Mouse (Mus musculus): ENCODE measurements at regions not wholly inside any gene's neighbourhood (a gene's known extent, or its start where the extent isn't known, plus 50 kb on each side); places are given as distances from the start of the nearest gene placed in this dataset.

GRCm38 (mm10) chr11:56750032-56750431, 261.2 kb upstream of the Gria1 start:
- no peak for TF ChIP-seq EP300 (IDR thresholded peaks at IDR 0.05; ENCODE audit: low read depth)
- TF ChIP-seq CTCF (IDR thresholded peaks at IDR 0.05; ENCODE audit: low read depth), result no peak
- Histone ChIP-seq H3K9me3 (ENCODE audit: low read length) (no peaks in the 10 kb centered on the region), H3K27ac (ENCODE audit: low read depth) (no peak overlapping the region), H3K9ac (replicated peaks) (no peak overlapping the region), H3K27me3 (ENCODE audit: insufficient read depth, low read length) (no peaks in the 10 kb centered on the region), H3K4me3 (ENCODE audit: low read depth, low read length) (no peak overlapping the region), H3K4me2 (ENCODE audit: low read depth, low read length) (no peak overlapping the region), H3K4me1 (ENCODE audit: insufficient read depth) (no peaks in the 10 kb centered on the region), H3K36me3 (replicated peaks; ENCODE audit: insufficient read depth, low read length) (no peaks in the 10 kb centered on the region)
- ATAC-seq (no peak), DNase-seq (no peak)
- 32% methylated on average over 5 of the region's 5 CpGs for WGBS (ENCODE audit: insufficient replicate concordance)

- ATAC-seq (no peak), DNase-seq (no peak)
- Histone ChIP-seq H3K9me3 (ENCODE audit: low read length) (no peaks in the 10 kb centered on the region), H3K4me3 (ENCODE audit: low read depth, low read length) (no peak overlapping the region), H3K9ac (replicated peaks) (no peak overlapping the region), H3K4me2 (ENCODE audit: low read depth, low read length) (no peak overlapping the region), H3K36me3 (replicated peaks; ENCODE audit: insufficient read depth, low read length) (no peaks in the 10 kb centered on the region), H3K27ac (ENCODE audit: low read depth) (no peak overlapping the region), H3K27me3 (ENCODE audit: insufficient read depth, low read length) (no peaks in the 10 kb centered on the region), H3K4me1 (ENCODE audit: insufficient read depth) (no peaks in the 10 kb centered on the region)
- WGBS (ENCODE audit: insufficient replicate concordance), result 52% methylated on average over 8 of the region's 8 CpGs
- TF ChIP-seq CTCF (IDR thresholded peaks at IDR 0.05; ENCODE audit: low read depth), result no peak
- no peak for TF ChIP-seq EP300 (IDR thresholded peaks at IDR 0.05; ENCODE audit: low read depth)
Measured at GRCm38 (mm10) chr11:56750639-56751038, 260.5 kb upstream of the Gria1 start.

DNA sequence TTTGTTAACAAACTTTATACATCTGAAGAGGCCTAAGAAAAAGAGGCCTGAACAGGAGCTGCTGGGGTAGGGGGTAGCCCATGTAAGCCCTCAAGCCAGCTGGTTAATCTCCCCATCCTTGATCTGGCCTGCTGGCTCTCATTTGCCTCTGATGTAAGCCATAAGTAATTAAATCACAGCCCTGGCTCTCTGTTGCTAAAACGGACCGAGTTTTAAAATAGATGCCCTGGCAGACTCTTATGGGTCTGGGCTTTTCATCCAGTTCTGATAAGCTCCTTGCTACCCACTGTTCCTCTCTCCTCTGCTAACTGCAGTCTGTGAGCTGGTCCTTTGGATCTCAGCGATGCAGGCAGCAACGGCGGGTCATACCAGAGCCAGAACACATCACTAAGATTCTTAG, 259.3 kb upstream of the Gria1 start:
- Histone ChIP-seq H3K36me3 (replicated peaks; ENCODE audit: insufficient read depth, low read length) (no peaks in the 10 kb centered on the region), H3K27ac (ENCODE audit: low read depth) (no peak overlapping the region), H3K4me3 (ENCODE audit: low read depth, low read length) (no peak overlapping the region), H3K4me1 (ENCODE audit: insufficient read depth) (no peaks in the 10 kb centered on the region), H3K9me3 (ENCODE audit: low read length) (no peaks in the 10 kb centered on the region), H3K9ac (replicated peaks) (no peak overlapping the region), H3K27me3 (ENCODE audit: insufficient read depth, low read length) (no peaks in the 10 kb centered on the region), H3K4me2 (ENCODE audit: low read depth, low read length) (no peak overlapping the region)
- WGBS (ENCODE audit: insufficient replicate concordance), result 57% methylated on average over 5 of the region's 5 CpGs
- TF ChIP-seq EP300 (IDR thresholded peaks at IDR 0.05; ENCODE audit: low read depth) (no peak), CTCF (IDR thresholded peaks at IDR 0.05; ENCODE audit: low read depth) (no peak)
- DNase-seq, result no peak
- ATAC-seq, result no peak

GRCm38 (mm10) chr11:56753699-56754098, 257.5 kb upstream of the Gria1 start:
- Histone ChIP-seq H3K4me2 (ENCODE audit: low read depth, low read length) (no peak overlapping the region), H3K9me3 (ENCODE audit: low read length) (no peaks in the 10 kb centered on the region), H3K27me3 (ENCODE audit: insufficient read depth, low read length) (no peaks in the 10 kb centered on the region), H3K9ac (replicated peaks) (no peak overlapping the region), H3K27ac (ENCODE audit: low read depth) (no peak overlapping the region), H3K36me3 (replicated peaks; ENCODE audit: insufficient read depth, low read length) (no peaks in the 10 kb centered on the region), H3K4me1 (ENCODE audit: insufficient read depth) (no peaks in the 10 kb centered on the region), H3K4me3 (ENCODE audit: low read depth, low read length) (no peak overlapping the region)
- TF ChIP-seq EP300 (IDR thresholded peaks at IDR 0.05; ENCODE audit: low read depth) (no peak), CTCF (IDR thresholded peaks at IDR 0.05; ENCODE audit: low read depth) (no peak)
- 70% methylated on average over 3 of the region's 3 CpGs for WGBS (ENCODE audit: insufficient replicate concordance)
- ATAC-seq (no peak), DNase-seq (no peak)

DNA sequence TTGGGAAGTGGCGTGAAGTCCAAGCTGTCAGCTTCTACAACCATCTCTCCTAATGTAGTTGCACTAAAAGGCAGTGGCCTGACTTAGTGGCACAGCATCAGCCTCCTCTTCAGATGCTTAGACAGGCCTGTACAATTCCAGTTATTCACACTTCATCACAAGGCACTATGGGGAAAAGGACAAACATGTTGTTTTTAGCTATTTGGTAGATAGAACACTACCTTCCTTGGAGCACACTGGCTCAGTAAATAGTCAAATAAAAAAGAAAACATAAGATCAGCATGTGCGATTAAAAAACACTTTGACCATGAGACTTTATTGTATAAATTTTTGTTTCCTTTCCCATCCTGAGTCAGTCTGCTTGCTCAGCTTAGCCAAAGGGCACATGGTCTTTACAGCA, 250.7 kb upstream of the Gria1 start:
- no peak overlapping the region for H3K4me2 ChIP-seq (ENCODE audit: low read depth, low read length)
- TF ChIP-seq EP300 (IDR thresholded peaks at IDR 0.05; ENCODE audit: low read depth) (no peak), CTCF (IDR thresholded peaks at IDR 0.05; ENCODE audit: low read depth) (no peak)
- H3K9ac ChIP-seq (replicated peaks), result no peak overlapping the region
- no peaks in the 10 kb centered on the region for H3K27me3 ChIP-seq (ENCODE audit: insufficient read depth, low read length)
- ATAC-seq (no peak), DNase-seq (no peak)
- H3K4me3 ChIP-seq (ENCODE audit: low read depth, low read length), result no peak overlapping the region
- 79% methylated on average over 2 of the region's 2 CpGs for WGBS (ENCODE audit: insufficient replicate concordance)
- H3K36me3 ChIP-seq (replicated peaks; ENCODE audit: insufficient read depth, low read length), result no peaks in the 10 kb centered on the region
- no peaks in the 10 kb centered on the region for H3K9me3 ChIP-seq (ENCODE audit: low read length)
- H3K27ac ChIP-seq (ENCODE audit: low read depth), result no peak overlapping the region
- H3K4me1 ChIP-seq (ENCODE audit: insufficient read depth), result no peaks in the 10 kb centered on the region

DNA sequence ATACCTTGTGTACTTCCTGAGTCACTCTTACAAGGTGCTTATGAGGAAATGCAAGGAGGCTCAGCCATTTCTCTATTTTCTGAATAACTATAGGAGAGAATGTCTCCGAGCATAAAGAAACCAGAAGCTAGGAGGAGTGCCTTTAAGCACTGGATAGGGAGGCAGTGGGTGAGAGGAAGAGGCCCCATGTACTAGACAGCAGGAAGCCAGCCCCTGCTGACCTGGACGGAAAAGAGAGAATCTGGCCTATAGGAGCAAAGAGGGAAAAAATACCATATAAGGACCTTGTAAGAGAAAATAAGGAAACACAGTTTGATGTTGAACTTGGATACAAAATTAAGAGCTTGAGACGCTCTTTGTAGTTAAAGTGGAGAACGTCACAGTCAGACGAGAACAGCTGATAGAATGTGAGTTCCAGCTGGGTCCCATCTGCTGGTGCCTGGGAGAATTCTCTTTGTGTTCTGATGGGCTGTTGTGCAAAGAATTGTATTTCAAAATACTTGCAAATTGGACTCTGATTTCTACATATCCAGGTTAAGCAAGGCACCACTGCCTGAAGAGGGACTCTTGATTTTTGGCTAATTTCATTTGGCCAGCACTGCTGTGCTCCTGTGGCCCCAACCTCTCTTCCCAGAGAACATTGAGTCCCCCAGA, 248.6 kb upstream of the Gria1 start:
- WGBS (ENCODE audit: insufficient replicate concordance), result 67% methylated on average over 5 of the region's 5 CpGs
- Histone ChIP-seq H3K4me3 (ENCODE audit: low read depth, low read length) (no peak overlapping the region), H3K4me2 (ENCODE audit: low read depth, low read length) (no peak overlapping the region), H3K9ac (replicated peaks) (no peak overlapping the region), H3K4me1 (ENCODE audit: insufficient read depth) (no peaks in the 10 kb centered on the region), H3K36me3 (replicated peaks; ENCODE audit: insufficient read depth, low read length) (no peaks in the 10 kb centered on the region), H3K27ac (ENCODE audit: low read depth) (no peak overlapping the region), H3K9me3 (ENCODE audit: low read length) (no peaks in the 10 kb centered on the region), H3K27me3 (ENCODE audit: insufficient read depth, low read length) (no peaks in the 10 kb centered on the region)
- no peak for TF ChIP-seq EP300 (IDR thresholded peaks at IDR 0.05; ENCODE audit: low read depth)
- no peak for TF ChIP-seq CTCF (IDR thresholded peaks at IDR 0.05; ENCODE audit: low read depth)
- DNase-seq (no peak), ATAC-seq (no peak)

DNA sequence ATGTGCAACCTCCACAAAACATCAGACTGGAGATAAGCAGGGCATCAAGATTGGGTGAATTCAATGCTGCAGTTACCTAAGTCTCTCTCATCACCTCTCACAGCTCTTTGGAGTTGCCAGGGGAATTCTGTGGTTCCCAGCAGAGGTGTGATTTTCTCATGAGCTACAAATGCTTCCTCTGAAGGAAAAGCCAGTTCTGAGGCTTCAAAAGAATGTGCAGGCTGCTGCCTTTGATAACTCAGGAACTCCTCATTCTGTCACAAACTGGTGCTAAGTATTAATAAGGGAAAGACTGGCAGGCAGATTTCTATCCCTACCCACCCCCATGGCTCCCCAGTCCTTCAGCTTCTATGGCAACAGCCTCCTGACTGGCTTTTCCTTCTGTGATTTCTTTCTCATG, 243.8 kb upstream of the Gria1 start:
- H3K9ac ChIP-seq (replicated peaks), result no peak overlapping the region
- no peak for TF ChIP-seq CTCF (IDR thresholded peaks at IDR 0.05; ENCODE audit: low read depth)
- no peak for TF ChIP-seq EP300 (IDR thresholded peaks at IDR 0.05; ENCODE audit: low read depth)
- DNase-seq (no peak), ATAC-seq (no peak)
- H3K27me3 ChIP-seq (ENCODE audit: insufficient read depth, low read length), result no peaks in the 10 kb centered on the region
- H3K4me3 ChIP-seq (ENCODE audit: low read depth, low read length), result no peak overlapping the region
- H3K36me3 ChIP-seq (replicated peaks; ENCODE audit: insufficient read depth, low read length), result no peaks in the 10 kb centered on the region
- H3K9me3 ChIP-seq (ENCODE audit: low read length), result no peaks in the 10 kb centered on the region
- H3K4me1 ChIP-seq (ENCODE audit: insufficient read depth), result no peaks in the 10 kb centered on the region
- no peak overlapping the region for H3K27ac ChIP-seq (ENCODE audit: low read depth)
- H3K4me2 ChIP-seq (ENCODE audit: low read depth, low read length), result no peak overlapping the region
